Mouse (Mus musculus) olfactory bulb, adult 2 months (tissue): ENCODE measurements around the gene Hs3st4.

ENCODE experiments used
- CTCF ChIP-seq: fragments of 200-500 bp; IDR thresholded peaks from 2 replicates; pipeline ENCODE4 v1.5.1; 2012; ENCODE audit warnings: low read depth, mild to moderate bottlenecking, low read length, moderate library complexity; ENCODE audit not compliant: insufficient read depth
- POLR2A ChIP-seq: fragments of 200-500 bp; IDR thresholded peaks from 2 replicates; pipeline ENCODE4 v1.6.1; 2012; ENCODE audit warnings: mild to moderate bottlenecking, low read depth, low read length, moderate library complexity; ENCODE audit not compliant: insufficient read depth

DNA sequence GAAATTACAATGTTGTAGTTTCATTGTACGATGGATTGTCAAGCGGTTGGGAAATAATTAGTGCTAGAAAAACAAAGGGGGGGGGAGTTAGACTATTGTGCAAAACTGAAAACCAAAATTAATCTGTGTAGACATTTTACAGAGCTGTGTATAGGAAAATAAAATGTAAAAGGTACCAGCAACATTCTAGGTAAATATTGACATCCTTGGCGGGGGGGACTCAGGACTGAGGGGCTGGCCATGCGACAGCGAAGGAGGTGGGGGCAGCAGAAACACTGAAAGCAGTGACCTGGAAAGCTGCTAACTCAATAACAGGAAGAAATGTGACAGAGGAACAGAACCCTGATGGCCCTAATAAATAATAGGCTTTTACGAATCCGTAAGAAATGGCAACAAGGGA, 7.2 kb upstream of the Hs3st4 start:
- no peak for TF ChIP-seq CTCF
- no peak for TF ChIP-seq POLR2A
